Mouse (Mus musculus) layer of hippocampus, postnatal 25 days (tissue): ENCODE results near the gene Lingo3. TPM values are rescaled to one million over a fixed set of nuclear protein-coding genes. Genes with fewer than 3 reads are reported as not detected.
A peak's percentile ranks its signal among the peaks of the same experiment; 100 is the strongest.

Experiments
- DNase-seq, 2 experiments: peaks; one replicate each; pipeline ENCODE4 v3.0.0; 2022; ENCODE audit warnings: mixed read lengths in 2 of 2, low spot score in 1 of 2; ENCODE audit errors: extremely low spot score in 1 of 2
- total RNA-seq, 2 experiments: library from RNA; stranded (reverse); gene quantifications; 2 replicates each; pipeline ENCODE4 v1.2.3; 2021

Gene Lingo3
- 10 to 100 TPM; 38.3 to 39.9 TPM for total RNA-seq

DNA sequence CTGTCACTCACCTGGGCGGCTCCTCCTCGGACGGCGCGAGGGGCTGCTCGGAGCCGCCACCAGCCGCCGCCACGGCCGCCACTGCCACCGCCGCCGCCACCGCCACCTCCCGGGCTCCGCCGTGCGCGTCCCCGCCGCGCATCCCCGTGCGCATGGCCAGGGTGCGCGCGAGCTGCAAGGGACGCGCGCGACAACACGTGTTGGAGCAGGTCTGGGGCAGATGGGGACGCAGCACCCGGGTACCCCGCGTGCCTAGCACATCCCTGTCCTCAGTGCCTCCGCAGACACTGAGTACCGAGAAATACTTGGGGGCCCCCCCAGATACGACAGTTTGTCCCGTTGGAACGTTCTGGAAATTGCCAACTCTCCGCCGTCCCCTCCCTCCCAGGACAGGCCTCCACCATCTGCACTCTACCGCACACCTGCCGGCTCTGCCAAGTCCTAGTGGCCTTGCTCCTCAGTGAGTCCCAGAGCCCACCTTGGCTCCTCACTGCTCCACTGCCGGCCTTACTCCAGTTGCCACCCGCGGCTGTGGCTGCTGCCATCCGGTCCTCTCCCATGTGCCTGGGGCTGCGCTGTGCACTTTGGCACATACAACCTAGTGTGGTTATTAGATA, at the start of gene Lingo3:
Gene Lingo3, minus strand, starts transcription at position 109 of the 617 bp plus-strand sequence.
- DNase-seq = peak; percentile 51 to 52

GRCm38 (mm10) chr10:80887181-80887580, 43.3 kb upstream of the Lingo3 start:
- no peak for DNase-seq

- peak in 1 of 2 experiments; percentile 71 for DNase-seq
These were observed 37.5 kb upstream of the Lingo3 start for GRCm38 (mm10) chr10:80881301-80881700.

DNA sequence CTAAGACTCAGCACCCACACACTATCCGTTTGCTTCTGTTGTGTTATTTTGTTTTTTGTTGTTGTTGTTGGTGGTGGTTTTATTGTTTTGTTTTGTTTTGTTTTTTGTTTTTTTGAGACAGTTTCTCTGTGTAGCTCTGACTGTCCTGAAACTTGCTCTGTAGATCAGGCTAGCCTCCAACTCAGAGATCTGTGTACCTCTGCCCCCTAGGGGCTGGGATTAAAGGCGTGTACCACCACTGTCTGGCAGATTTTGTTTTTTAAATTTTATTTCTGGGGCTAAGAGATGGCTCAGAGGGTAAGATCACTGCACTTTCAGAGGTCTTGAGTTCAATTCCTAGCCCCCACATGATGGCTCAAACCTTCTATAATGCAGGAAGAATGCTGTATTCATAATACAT, 37.1 kb upstream of the Lingo3 start:
- no peak for DNase-seq

DNA sequence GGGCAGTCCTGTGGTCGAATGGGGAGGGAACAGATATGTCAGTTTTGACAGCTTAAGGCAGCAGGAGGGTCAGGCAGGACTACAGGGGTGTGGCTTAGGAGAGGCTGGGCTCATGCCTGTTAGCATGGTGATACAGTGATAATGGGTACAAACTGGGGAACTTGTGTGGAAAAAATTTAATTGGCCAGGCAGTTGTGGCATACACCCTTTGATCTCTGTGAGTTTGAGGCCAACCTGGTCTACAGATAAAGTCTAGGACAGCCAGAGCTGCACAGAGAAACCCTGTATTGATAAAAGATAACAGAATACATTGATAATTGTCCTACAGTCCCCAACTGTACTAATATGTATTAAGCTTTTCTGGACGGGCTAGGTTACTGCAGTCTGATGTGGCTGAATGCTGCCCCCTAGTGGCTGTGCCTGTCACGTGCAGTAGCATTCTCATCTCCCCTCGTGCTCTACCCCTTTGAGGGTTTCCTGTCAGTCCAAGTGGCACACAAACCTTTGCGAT, 36.3 kb upstream of the Lingo3 start:
- peak; percentile 55 to 78 for DNase-seq

- no peak for DNase-seq
These were observed 32.8 kb upstream of the Lingo3 start for GRCm38 (mm10) chr10:80876594-80876993.

DNA sequence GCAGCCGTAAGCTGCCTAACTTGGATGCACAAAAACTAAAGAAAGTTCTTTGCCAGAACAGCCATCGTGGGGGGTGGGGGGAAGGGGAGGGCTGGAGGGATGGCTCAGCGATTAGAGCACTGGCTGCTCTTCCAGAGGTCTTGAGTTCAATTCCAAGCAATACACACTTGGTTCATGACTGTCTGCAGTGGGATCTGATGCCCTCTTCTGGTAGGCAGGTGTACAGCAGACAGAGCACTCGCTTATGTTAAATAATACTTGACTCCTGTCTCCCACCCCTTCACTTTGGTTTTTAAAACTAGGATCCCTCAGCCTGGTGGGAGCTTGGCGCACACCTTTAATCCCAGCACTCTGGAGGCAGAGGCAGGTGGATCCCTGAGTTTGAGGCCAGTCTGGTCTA, 32.2 kb upstream of the Lingo3 start:
- peak in 1 of 2 experiments; percentile 62 for DNase-seq

DNA sequence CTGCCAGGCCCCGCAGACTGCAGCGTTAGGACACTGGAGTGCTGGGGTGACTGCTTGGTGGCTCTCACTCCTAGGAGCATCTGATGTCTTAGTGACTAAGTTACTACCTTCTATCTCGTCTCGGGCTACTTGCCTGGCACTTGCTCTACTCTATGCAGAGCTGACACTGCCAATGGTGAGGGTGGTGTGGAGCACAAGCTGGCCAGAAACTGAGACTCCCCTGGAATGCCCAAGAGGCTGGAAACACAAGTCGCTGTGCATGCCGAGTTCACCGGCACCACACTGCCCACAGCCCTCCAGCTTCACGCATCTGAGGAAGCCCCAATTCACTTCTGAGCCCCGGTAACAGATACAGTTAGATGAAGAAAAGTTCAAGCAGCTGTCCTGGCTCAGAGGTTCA, 30.2 kb upstream of the Lingo3 start:
- DNase-seq = no peak

DNA sequence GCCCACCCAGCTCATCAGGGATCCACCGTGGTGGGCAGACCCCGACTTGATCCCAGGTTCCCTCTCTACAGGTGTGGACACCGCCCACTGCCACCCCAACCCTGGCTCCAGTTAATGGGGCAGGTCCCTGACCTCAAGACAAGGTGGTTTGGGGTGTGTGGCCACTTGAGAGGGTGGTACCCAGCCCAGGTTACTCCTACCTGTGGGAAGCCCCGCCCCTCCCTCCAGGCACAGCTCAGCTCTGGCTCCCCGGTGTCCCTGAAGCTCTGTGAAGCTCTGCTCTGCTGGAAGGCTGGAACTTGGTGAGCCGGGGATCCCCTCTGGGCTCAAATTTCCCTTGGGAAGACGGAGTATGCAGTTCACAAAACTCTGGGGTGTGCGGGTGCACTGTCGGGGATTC, 27.7 kb upstream of the Lingo3 start, which contains the start of gene Tmprss9:
Gene Tmprss9, plus strand, starts transcription at position 268 of the 400 bp plus-strand sequence.
- DNase-seq = no peak

DNA sequence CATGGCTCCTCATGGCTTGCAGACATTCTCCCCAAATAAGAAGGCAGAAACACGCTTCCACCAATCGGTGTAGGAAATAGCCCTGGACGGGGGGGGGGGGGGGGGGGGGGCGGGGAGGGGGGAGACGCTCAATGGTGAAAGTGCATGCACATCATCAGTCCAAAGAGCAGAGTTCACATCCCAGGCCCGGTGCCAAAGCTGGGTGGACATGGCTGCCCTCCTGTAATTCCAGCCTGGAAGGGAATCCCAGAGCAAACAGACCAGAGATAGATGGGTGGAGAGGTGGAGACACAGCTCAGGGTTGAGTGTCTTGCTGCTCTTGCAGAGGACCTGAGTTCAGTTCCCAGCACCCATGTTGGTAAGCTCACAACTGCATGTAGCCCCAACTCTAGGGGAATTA, 27.2 kb upstream of the Lingo3 start:
- DNase-seq = no peak

DNA sequence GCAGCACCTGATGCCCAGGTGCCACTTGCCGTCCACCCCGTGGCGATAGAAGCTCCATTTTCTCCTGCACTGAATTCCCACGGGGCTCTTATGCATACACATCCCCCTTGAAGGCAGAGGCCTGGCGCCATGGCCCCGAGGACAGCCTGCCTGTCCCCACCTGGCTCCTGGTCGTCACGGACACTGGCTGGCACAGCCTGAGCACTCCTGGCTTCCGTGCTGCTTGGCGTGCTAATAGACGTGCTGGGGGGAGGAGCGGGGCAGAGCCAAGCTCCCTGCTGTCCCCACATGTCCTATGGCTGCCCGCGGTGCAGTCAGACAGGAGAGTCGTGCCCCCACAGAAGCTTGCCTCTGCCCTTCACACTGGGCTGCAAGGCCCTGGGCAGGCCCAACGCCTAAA, 20.6 kb upstream of the Lingo3 start:
- no peak for DNase-seq

DNA sequence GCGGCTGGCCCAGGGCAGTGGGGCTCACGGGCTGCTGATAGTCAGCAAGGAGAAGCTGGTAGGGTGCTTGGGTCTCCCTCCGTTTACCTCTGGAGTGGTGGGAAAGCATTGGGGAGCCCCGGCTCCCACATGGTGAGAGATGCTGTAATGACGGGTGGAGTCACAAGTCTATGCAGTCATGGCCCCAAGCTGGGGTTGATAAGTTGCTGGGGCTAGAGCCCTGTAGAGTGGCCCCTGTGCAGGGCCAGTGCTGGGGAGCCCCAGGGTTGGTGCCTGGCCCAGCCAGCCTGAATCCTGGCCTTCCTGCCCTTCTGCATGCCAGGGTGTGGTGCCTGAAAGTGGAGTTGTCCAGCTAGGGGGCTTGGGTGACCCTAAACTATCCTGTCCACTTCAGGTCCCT, 18.5 kb upstream of the Lingo3 start:
- DNase-seq = no peak

DNA sequence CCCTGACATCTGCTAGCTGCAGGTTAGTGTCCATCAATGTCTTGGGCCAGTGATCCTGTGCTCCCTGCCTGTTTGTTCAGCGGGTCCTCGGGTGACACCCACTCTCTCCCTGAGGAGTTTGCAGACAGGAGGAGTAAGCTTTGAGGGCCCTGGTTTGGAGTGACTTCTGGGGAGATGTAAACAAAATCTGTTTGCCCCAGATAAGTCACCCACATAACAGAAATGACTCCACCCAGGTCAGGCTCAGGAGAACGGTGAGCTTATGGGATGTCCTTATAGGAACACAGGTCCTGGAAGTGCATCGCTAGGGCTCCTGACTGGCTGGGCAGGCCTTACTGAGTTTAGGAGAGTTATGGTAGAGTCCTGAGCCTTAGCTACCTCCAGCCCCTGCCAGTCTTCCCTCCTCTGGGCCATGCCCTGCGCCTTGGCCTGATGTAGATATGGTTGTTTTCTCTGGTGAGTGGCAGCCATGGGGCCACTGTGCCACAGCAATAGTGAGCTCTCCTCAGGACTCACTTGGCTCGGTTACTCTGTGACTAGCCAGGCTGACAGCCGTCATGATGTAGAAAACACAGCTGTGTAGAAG, 14.6 kb upstream of the Lingo3 start:
- no peak for DNase-seq

DNA sequence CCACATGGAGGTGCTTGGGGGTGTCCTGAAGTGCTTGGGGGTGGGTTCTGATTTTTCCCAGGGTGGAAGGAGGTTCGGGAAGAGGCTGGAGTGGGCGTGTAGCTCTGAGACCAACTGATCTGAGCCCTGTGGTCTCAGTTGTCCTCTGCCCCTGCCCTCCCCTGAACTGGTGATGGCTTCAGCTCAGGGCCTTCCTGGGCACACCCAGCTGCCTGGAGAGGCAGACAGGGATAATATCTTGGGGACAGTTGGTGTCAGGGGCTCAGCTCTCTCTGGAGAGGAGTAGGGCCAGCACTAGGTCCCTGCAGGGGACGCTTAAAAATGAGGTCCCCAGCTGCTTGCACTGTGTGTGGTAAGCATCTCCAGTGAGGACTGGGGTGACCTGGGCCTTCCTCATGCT, 14.0 kb upstream of the Lingo3 start:
- DNase-seq = no peak

GRCm38 (mm10) chr10:80857386-80857785, 13.5 kb upstream of the Lingo3 start:
- DNase-seq = no peak

GRCm38 (mm10) chr10:80856908-80857307, 13.1 kb upstream of the Lingo3 start:
- DNase-seq = no peak

GRCm38 (mm10) chr10:80856267-80856666, 12.4 kb upstream of the Lingo3 start:
- DNase-seq = no peak

GRCm38 (mm10) chr10:80855749-80856073, 11.9 kb upstream of the Lingo3 start:
- DNase-seq = no peak

- peak; percentile 96 to 99 for DNase-seq
These were observed 11.3 kb upstream of the Lingo3 start, which contains the start of the genes Lsm7 and Sppl2b for GRCm38 (mm10) chr10:80854913-80855748. TSS of gene Lsm7 (minus strand) at chr10:80855209. TSS of gene Sppl2b (plus strand) at chr10:80855275.

GRCm38 (mm10) chr10:80848571-80848970, 4.7 kb upstream of the Lingo3 start:
- no peak for DNase-seq

- no peak for DNase-seq
These were observed 1.9 kb upstream of the Lingo3 start for GRCm38 (mm10) chr10:80845732-80846131.
